Mouse (Mus musculus): ENCODE results near the gene Galnt5. TPM values are rescaled to one million over a fixed set of nuclear protein-coding genes. Genes with fewer than 3 reads are reported as not detected.

Galnt5 gene
- polyA plus RNA-seq, 1 experiment from 2014 or later: 0.03 TPM

- H3K4me3 ChIP-seq (replicated peaks): no peak overlapping the region
- H3K27me3 ChIP-seq: no peaks in the 10 kb centered on the region
- H3K9me3 ChIP-seq (replicated peaks): no peaks in the 10 kb centered on the region
- no peak overlapping the region for H3K4me2 ChIP-seq
- peaks cover 7% of the 10 kb centered on the region for H3K4me1 ChIP-seq (replicated peaks)
- no peak overlapping the region for H3K9ac ChIP-seq
- no peak for ATAC-seq (ENCODE audit: low read depth)
- H3K36me3 ChIP-seq: no peaks in the 10 kb centered on the region
- WGBS (ENCODE audit: insufficient replicate concordance): 12% methylated on average over 2 of the region's 2 CpGs
- DNase-seq: no peak
- H3K27ac ChIP-seq: no peak overlapping the region
These were observed 39.2 kb downstream of the Galnt5 start for GRCm38 (mm10) chr2:58036926-58037325.

GRCm38 (mm10) chr2:58041867-58042266 lies 44.2 kb downstream of the Galnt5 start:
- Histone ChIP-seq H3K9me3 (replicated peaks) (no peaks in the 10 kb centered on the region), H3K9ac (no peak overlapping the region), H3K27ac (no peak overlapping the region), H3K4me1 (replicated peaks) (no peaks in the 10 kb centered on the region), H3K36me3 (no peaks in the 10 kb centered on the region), H3K4me3 (replicated peaks) (no peak overlapping the region), H3K4me2 (no peak overlapping the region), H3K27me3 (no peaks in the 10 kb centered on the region)
- 40% methylated on average over 7 of the region's 7 CpGs for whole genome bisulfite sequencing (ENCODE audit: insufficient replicate concordance)
- no peak for ATAC-seq (ENCODE audit: low read depth)
- no peak for DNase-seq

DNA sequence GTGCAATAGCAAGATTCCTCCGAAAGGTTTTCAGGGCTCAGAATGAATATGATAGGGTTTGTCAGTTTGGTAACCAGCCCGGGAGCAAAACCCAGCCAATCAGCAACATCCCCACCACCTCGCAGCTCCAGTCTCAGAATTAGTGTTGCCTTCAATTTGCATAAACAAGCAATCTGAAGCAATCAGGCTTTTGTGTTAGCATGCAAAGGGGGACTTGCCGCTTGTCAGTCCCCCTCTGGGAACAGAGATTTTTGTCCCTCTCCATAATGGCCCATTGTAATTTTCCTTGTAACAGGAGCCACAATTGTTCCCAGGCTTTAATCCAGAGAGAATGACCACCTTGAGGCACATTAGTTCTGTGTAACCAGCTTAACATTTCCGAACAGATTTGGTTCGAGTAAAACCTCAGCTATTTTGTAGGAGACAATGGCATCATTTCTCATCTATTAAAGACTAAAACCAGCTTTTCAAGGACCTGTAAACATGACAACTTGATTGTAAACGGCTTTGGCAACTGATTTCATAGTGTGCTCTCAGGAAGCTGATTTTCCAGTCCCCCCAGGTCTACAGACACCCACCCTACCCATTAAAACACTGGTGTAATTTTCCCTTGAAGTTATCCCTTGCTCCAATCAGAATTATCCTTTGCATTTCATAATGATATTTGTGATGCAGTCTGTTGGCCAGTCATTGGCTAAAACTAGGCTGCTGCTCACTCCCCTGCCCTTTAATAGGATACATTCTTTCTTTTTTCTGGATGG lies 55.3 kb downstream of the Galnt5 start, which contains the start of gene Ermn:
TSS of gene Ermn (minus strand) at position 44 of the 761 bp plus-strand sequence.
- ATAC-seq (ENCODE audit: low read depth): no peak
- Histone ChIP-seq H3K27ac (no peak within 1 kb of the TSS), H3K9ac (no peak within 1 kb of the TSS), H3K4me3 (replicated peaks) (no peak within 1 kb of the TSS), H3K27me3 (no peaks in the 10 kb centered on the region), H3K36me3 (no peaks in the 10 kb centered on the region), H3K4me1 (replicated peaks) (no peaks in the 10 kb centered on the region), H3K4me2 (no peak within 1 kb of the TSS), H3K9me3 (replicated peaks) (no peaks in the 10 kb centered on the region)
- DNase-seq: no peak
- 53% methylated on average over 7 of the region's 7 CpGs for WGBS (ENCODE audit: insufficient replicate concordance)

GRCm38 (mm10) chr2:58055383-58055782 lies 57.7 kb downstream of the Galnt5 start:
- no peak overlapping the region for H3K4me3 ChIP-seq (replicated peaks)
- H3K27me3 ChIP-seq: no peaks in the 10 kb centered on the region
- ATAC-seq (ENCODE audit: low read depth) (no peak), DNase-seq (peak; percentile 6)
- no peaks in the 10 kb centered on the region for H3K36me3 ChIP-seq
- no peak overlapping the region for H3K9ac ChIP-seq
- H3K27ac ChIP-seq: no peak overlapping the region
- H3K4me2 ChIP-seq: no peak overlapping the region
- H3K4me1 ChIP-seq (replicated peaks): no peaks in the 10 kb centered on the region
- H3K9me3 ChIP-seq (replicated peaks): no peaks in the 10 kb centered on the region

GRCm38 (mm10) chr2:58079849-58080248 lies 82.2 kb downstream of the Galnt5 start:
- no peaks in the 10 kb centered on the region for H3K4me1 ChIP-seq (replicated peaks)
- 22% methylated on average over 1 of the region's 1 CpGs for WGBS (ENCODE audit: insufficient replicate concordance)
- no peaks in the 10 kb centered on the region for H3K36me3 ChIP-seq
- H3K27ac ChIP-seq: no peak overlapping the region
- DNase-seq (no peak), ATAC-seq (ENCODE audit: low read depth) (no peak)
- H3K9ac ChIP-seq: no peak overlapping the region
- no peak overlapping the region for H3K4me3 ChIP-seq (replicated peaks)
- no peak overlapping the region for H3K4me2 ChIP-seq
- no peaks in the 10 kb centered on the region for H3K27me3 ChIP-seq
- H3K9me3 ChIP-seq (replicated peaks): no peaks in the 10 kb centered on the region

DNA sequence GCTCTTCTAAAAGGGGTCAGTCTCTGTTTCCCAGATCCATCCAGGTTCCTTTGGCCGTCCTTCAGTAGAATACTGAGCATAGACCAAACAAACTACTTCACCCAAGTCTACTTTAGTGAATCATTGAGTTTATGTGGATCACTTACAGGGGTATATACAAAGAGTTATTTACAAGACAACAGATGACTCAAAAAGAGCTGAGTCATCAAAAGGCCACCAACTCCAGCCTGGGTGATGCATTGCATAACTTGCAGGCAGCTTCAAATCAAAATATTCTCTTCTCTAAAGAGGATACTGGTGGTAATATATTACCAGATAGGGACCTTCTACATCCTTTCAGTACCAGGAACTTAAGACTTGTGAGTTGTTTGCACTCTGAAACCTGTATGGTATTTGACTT lies 88.7 kb downstream of the Galnt5 start:
- Histone ChIP-seq H3K27ac (no peak overlapping the region), H3K4me3 (replicated peaks) (no peak overlapping the region), H3K4me1 (replicated peaks) (no peaks in the 10 kb centered on the region), H3K9ac (no peak overlapping the region), H3K9me3 (replicated peaks) (no peaks in the 10 kb centered on the region), H3K4me2 (no peak overlapping the region), H3K27me3 (no peaks in the 10 kb centered on the region), H3K36me3 (no peaks in the 10 kb centered on the region)
- DNase-seq: no peak
- no peak for ATAC-seq (ENCODE audit: low read depth)
- WGBS (ENCODE audit: insufficient replicate concordance): 62% methylated on average over 1 of the region's 1 CpGs

- Histone ChIP-seq H3K4me2 (no peak overlapping the region), H3K4me3 (replicated peaks) (no peak overlapping the region), H3K9ac (no peak overlapping the region), H3K27ac (no peak overlapping the region), H3K4me1 (replicated peaks) (no peaks in the 10 kb centered on the region), H3K36me3 (no peaks in the 10 kb centered on the region), H3K27me3 (no peaks in the 10 kb centered on the region), H3K9me3 (replicated peaks) (no peaks in the 10 kb centered on the region)
- 65% methylated on average over 1 of the region's 1 CpGs for WGBS (ENCODE audit: insufficient replicate concordance)
- DNase-seq: no peak
- ATAC-seq (ENCODE audit: low read depth): no peak
These were observed 97.1 kb downstream of the Galnt5 start for GRCm38 (mm10) chr2:58094818-58095217.

Other genes starting within 250 kb of the Galnt5 start
- gene Ermn, start 55.0 kb downstream of the Galnt5 start, polyA plus RNA-seq (2015; fragmentation: Nextera tagmentation; extraction: Ambion mirVana): not detected in 2 replicates
- gene Cytip, start 197.6 kb downstream of the Galnt5 start, polyA plus RNA-seq (2015; fragmentation: Nextera tagmentation; extraction: Ambion mirVana): 1.6 and 2.5 TPM in 2 replicates

Measured in liver, embryonic 13.5 days (tissue).